ENCODE assay signal across 9 mouse cellular contexts in the genomic region with DNA sequence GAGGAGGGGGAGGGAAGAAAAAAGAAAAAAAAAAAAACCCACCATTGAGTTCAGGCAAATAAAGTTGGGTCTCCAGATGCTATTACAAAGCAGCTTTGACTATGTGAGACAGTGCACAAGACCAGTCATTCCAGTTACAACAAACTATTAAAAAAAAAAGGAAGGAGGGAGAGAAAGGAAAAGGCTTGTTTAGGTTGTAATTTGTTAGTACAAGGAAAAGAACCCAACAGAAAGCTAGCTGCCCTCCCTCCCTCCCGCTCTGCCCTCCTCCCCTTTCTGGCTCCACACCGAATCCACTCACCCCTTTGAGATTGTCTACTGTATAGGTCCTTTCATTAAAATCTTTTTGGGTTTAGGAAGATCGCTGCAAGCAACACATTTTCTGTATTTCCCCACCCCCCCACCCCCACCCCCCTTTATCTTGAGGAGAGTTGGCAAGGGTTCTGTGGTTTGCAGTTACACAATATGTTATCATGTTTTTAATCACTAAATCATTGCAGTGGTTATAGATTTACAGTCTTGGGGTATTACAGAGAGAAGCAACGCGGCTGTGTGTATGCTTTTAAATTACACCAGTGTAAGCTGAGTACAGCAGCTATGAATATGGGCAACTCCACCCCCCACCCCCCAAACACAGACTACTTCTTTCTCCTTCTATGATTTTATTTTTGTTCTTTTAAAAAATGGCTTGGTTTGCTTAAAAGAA.
DNase-seq lines count a peak whose midpoint lies in the region; ATAC-seq and TF ChIP-seq lines count a peak whose summit lies in the region.
"Had no signal": no experiment of that assay in that cellular context is flagged by ENCODE, and none has a peak within 500 bp of the region (broad histone marks: within the 10 kb centered on the region; RNA-seq: fewer than 3 reads in every experiment).

No protein-coding gene starts in this region.

- no peak for TF ChIP-seq CTCF in layer of hippocampus, adult 2 months (conservative IDR thresholded peaks at IDR 0.05)

- intact Hi-C loops in heart, postnatal 36 days (cut with DNase I), result no loop called here

- H3K4me3 ChIP-seq in kidney, embryonic 16.5 days (ENCODE audit: low read length), result no peak overlapping the region
- no peak overlapping the region for H3K4me3 ChIP-seq in embryonic facial prominence, embryonic 15.5 days (replicated peaks)
- H3K4me3 ChIP-seq in limb, embryonic 10.5 days, result peak overlapping the region; percentile 95; the same call in 1 of the 2 replicates
- peak overlapping the region; percentile 4; the same call in 1 of the 2 replicates for H3K4me3 ChIP-seq in neural tube, embryonic 12.5 days
- H3K4me3 ChIP-seq in layer of hippocampus, adult 2 months, result no peak overlapping the region

- peak overlapping the region; percentile 23; the same call in 1 of the 2 replicates for H3K4me2 ChIP-seq in kidney, embryonic 16.5 days (replicated peaks; ENCODE audit: low read depth, low read length)
- H3K4me2 ChIP-seq in embryonic facial prominence, embryonic 15.5 days (replicated peaks), result peak overlapping the region; percentile 10; the same call in 1 of the 2 replicates
- peak overlapping the region; percentile 98 for H3K4me2 ChIP-seq in neural tube, embryonic 12.5 days (replicated peaks)

- H3K9ac ChIP-seq in kidney, embryonic 16.5 days (replicated peaks; ENCODE audit: low read length), result no peak overlapping the region
- no peak overlapping the region for H3K9ac ChIP-seq in embryonic facial prominence, embryonic 15.5 days
- H3K9ac ChIP-seq in neural tube, embryonic 12.5 days, result peak overlapping the region; percentile 100

- no peaks in the 10 kb centered on the region for H3K36me3 ChIP-seq in kidney, embryonic 16.5 days (ENCODE audit: insufficient read depth, low read length)
- no peaks in the 10 kb centered on the region for H3K36me3 ChIP-seq in embryonic facial prominence, embryonic 15.5 days
- no peaks in the 10 kb centered on the region for H3K36me3 ChIP-seq in limb, embryonic 10.5 days
- H3K36me3 ChIP-seq in neural tube, embryonic 12.5 days, result no peaks in the 10 kb centered on the region

- 16% methylated on average over 5 of the region's 5 CpGs for WGBS in kidney, embryonic 16.5 days
- 15% methylated on average over 5 of the region's 5 CpGs for WGBS in embryonic facial prominence, embryonic 15.5 days
- 24% methylated on average over 5 of the region's 5 CpGs for WGBS in limb, embryonic 10.5 days
- 11% methylated on average over 5 of the region's 5 CpGs for WGBS in neural tube, embryonic 12.5 days

- no peaks in the 10 kb centered on the region for H3K27me3 ChIP-seq in kidney, embryonic 16.5 days (ENCODE audit: insufficient read depth, low read length)
- H3K27me3 ChIP-seq in embryonic facial prominence, embryonic 15.5 days, result no peaks in the 10 kb centered on the region
- H3K27me3 ChIP-seq in limb, embryonic 10.5 days (ENCODE audit: low read depth, poor library complexity, severe bottlenecking), result no peaks in the 10 kb centered on the region
- H3K27me3 ChIP-seq in neural tube, embryonic 12.5 days (replicated peaks), result no peaks in the 10 kb centered on the region
- H3K27me3 ChIP-seq: Patski had no signal

- ATAC-seq in kidney, embryonic 16.5 days (ENCODE audit: low FRiP score, low TSS enrichment), result no peak
- 0 out of 2 replicates have a peak, but pooled peaks have one; percentile 8 for ATAC-seq in embryonic facial prominence, embryonic 15.5 days (ENCODE audit: insufficient number of reproducible peaks, low FRiP score, low TSS enrichment, low read depth)
- no peak for ATAC-seq in neural tube, embryonic 12.5 days (ENCODE audit: low FRiP score, low read depth)
- ATAC-seq: Patski had no signal

- no peak for DNase-seq in kidney, postnatal 10 days
- DNase-seq in limb, embryonic 10.5 days (ENCODE audit: low spot score), result peak; percentile 35
- DNase-seq in layer of hippocampus, adult 2 months (ENCODE audit: low spot score in 2 of 2), result no peak
- no peak for DNase-seq in spleen, postnatal 4 days (ENCODE audit: low spot score in 2 of 2)
- DNase-seq in heart, postnatal 36 days, result no peak

- H3K27ac ChIP-seq in kidney, embryonic 16.5 days (ENCODE audit: low read length), result peak overlapping the region; percentile 57
- H3K27ac ChIP-seq in embryonic facial prominence, embryonic 15.5 days (replicated peaks), result peak overlapping the region; percentile 68
- H3K27ac ChIP-seq in limb, embryonic 10.5 days, result peak overlapping the region; percentile 100
- H3K27ac ChIP-seq in neural tube, embryonic 12.5 days, result peak overlapping the region; percentile 75
- H3K27ac ChIP-seq in layer of hippocampus, adult 2 months, result no peak overlapping the region

- no peaks in the 10 kb centered on the region for H3K9me3 ChIP-seq in kidney, embryonic 16.5 days (ENCODE audit: low read length)
- H3K9me3 ChIP-seq in embryonic facial prominence, embryonic 15.5 days (replicated peaks), result no peaks in the 10 kb centered on the region
- H3K9me3 ChIP-seq in limb, embryonic 10.5 days (replicated peaks), result no peaks in the 10 kb centered on the region
- no peaks in the 10 kb centered on the region for H3K9me3 ChIP-seq in neural tube, embryonic 12.5 days

- H3K4me1 ChIP-seq in kidney, embryonic 16.5 days (ENCODE audit: insufficient read depth, low read length), result peaks cover 77% of the 10 kb centered on the region
- H3K4me1 ChIP-seq in embryonic facial prominence, embryonic 15.5 days, result peaks cover 46% of the 10 kb centered on the region
- peaks cover 78% of the 10 kb centered on the region for H3K4me1 ChIP-seq in limb, embryonic 10.5 days
- H3K4me1 ChIP-seq in neural tube, embryonic 12.5 days, result peaks cover 65% of the 10 kb centered on the region

Comparison
In these comparisons a context has a peak if more than half of its experiments do, and no peak if none do; other contexts are left out.
1. H3K4me2 ChIP-seq: peak in every context shown above with its lines; median percentile 98 in neural tube, embryonic 12.5 days; 23 in kidney, embryonic 16.5 days; 10 in embryonic facial prominence, embryonic 15.5 days.
2. H3K4me3 ChIP-seq: peak in limb, embryonic 10.5 days (single experiment) and neural tube, embryonic 12.5 days (single experiment); none in kidney, embryonic 16.5 days (single experiment), embryonic facial prominence, embryonic 15.5 days (single experiment) and layer of hippocampus, adult 2 months (single experiment).